Mouse (Mus musculus) liver, embryonic 11.5 days (tissue): Measurements from ENCODE around the gene Farp1. TPM values are rescaled to one million over a fixed set of nuclear protein-coding genes. Genes with fewer than 3 reads are reported as not detected.

ENCODE experiments used
- ATAC-seq: fragments of 200-750 bp; cut with Nextera tagmentation; replicated peaks from 2 replicates; pipeline ENCODE4 v1.8.0; 2017; ENCODE audit warnings: moderate number of reproducible peaks, mild to moderate bottlenecking, moderate TSS enrichment, moderate library complexity; ENCODE audit not compliant: low FRiP score
- DNase-seq: peaks from one replicate; pipeline ENCODE4 v3.0.0-alpha.2; 2017; ENCODE audit warnings: low spot score
- H3K27ac ChIP-seq: fragments of 300-500 bp; sonication (generic); 2 replicates; pipeline ENCODE4 v1.5.1; 2014; ENCODE audit warnings: mild to moderate bottlenecking, low read depth, low read length, control low read depth
- H3K27me3 ChIP-seq: fragments of 300-500 bp; sonication (generic); replicated peaks from 2 replicates; pipeline ENCODE4 v1.6.1; 2014; ENCODE audit warnings: low read length, mixed read lengths; ENCODE audit not compliant: control insufficient read depth, insufficient read depth
- H3K36me3 ChIP-seq: fragments of 300-500 bp; sonication (generic); 2 replicates; pipeline ENCODE4 v1.6.1; 2014; ENCODE audit warnings: mild to moderate bottlenecking, low read length, moderate library complexity, mixed read lengths; ENCODE audit not compliant: control insufficient read depth, insufficient read depth
- H3K4me1 ChIP-seq: fragments of 300-500 bp; sonication (generic); replicated peaks from 2 replicates; pipeline ENCODE4 v1.6.1; 2014; ENCODE audit warnings: low read length, mixed read lengths; ENCODE audit not compliant: control insufficient read depth, insufficient read depth
- H3K4me2 ChIP-seq: fragments of 300-500 bp; sonication (generic); 2 replicates; pipeline ENCODE4 v1.6.1; 2014; ENCODE audit warnings: mild to moderate bottlenecking, control low read depth, moderate library complexity
- H3K4me3 ChIP-seq: fragments of 300-500 bp; sonication (generic); 2 replicates; pipeline ENCODE4 v1.5.1; 2014; ENCODE audit warnings: low read depth, low read length, control low read depth
- H3K9ac ChIP-seq: fragments of 300-500 bp; sonication (generic); 2 replicates; pipeline ENCODE4 v1.6.1; 2014; ENCODE audit warnings: low read depth, low read length, control low read depth
- H3K9me3 ChIP-seq: fragments of 300-500 bp; sonication (generic); 2 replicates; pipeline ENCODE4 v1.6.1; 2016; ENCODE audit warnings: low read length, inconsistent platforms, mixed read lengths; ENCODE audit not compliant: control insufficient read depth
- whole genome bisulfite sequencing: fragments of 180-500 bp; shearing (Covaris S2); extraction: QIAGEN DNeasy Blood & Tissue Kit; methylation state at CpG from one replicate; pipeline ENCODE4 v1.1.7; 2014; 5-methylcytosine and 5-hydroxymethylcytosine counted together
- polyA plus RNA-seq: library from polyadenylated mRNA; unstranded; fragments of >200 nt; fragmentation: Nextera tagmentation; extraction: Ambion mirVana; gene quantifications from 2 replicates; pipeline ENCODE4 v1.2.1, GENCODE M21; 2014

Farp1 gene
- polyA plus RNA-seq, 1 experiment from 2014 or later = 17.6 TPM

DNA sequence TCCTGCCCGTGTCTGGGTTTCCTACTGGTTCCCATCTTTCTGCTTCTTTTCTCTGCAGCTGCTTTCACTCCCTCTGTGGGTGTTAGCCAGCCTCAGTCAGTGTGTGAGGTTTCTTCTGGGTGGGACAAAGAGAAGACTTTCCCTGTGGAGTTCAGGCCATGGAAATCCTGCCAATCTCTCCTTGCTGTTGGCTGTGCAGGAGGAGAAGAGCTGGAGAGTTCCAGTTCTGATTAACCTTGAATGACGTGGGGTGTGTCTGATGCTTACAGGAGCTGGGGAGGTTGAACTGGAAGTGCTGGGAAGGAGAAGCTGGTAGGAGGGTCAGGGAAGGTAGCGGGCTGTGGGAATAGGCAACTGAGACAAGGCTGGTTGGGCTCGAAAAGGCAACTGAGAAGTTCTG is 26.7 kb downstream of the Farp1 start:
- WGBS = 59% methylated on average over 4 of the region's 4 CpGs
- H3K9me3 ChIP-seq = no peaks in the 10 kb centered on the region

GRCm38 (mm10) chr14:121062238-121063082 is 27.5 kb downstream of the Farp1 start:
- peaks cover 3% of the 10 kb centered on the region; the same call in 1 of the 2 replicates for H3K36me3 ChIP-seq
- H3K27ac ChIP-seq = no peak overlapping the region; the same call in 1 of the 2 replicates
- no peaks in the 10 kb centered on the region for H3K9me3 ChIP-seq
- 50% methylated on average over 14 of the region's 14 CpGs for WGBS
- no peak overlapping the region for H3K4me3 ChIP-seq
- DNase-seq (peak; percentile 41), ATAC-seq (no peak; the same call in 1 of the 2 replicates)
- H3K9ac ChIP-seq = no peak overlapping the region
- no peak overlapping the region for H3K4me2 ChIP-seq
- peaks cover 18% of the 10 kb centered on the region for H3K4me1 ChIP-seq
- no peaks in the 10 kb centered on the region for H3K27me3 ChIP-seq

More for the DNA sequence above, 26.7 kb downstream of the Farp1 start:
- Histone ChIP-seq H3K36me3 (peaks cover 3% of the 10 kb centered on the region; the same call in 1 of the 2 replicates), H3K9ac (no peak overlapping the region), H3K4me1 (peaks cover 18% of the 10 kb centered on the region), H3K27ac (no peak overlapping the region), H3K4me2 (no peak overlapping the region), H3K27me3 (no peaks in the 10 kb centered on the region), H3K4me3 (no peak overlapping the region)
- no peak for DNase-seq
- no peak for ATAC-seq

DNA sequence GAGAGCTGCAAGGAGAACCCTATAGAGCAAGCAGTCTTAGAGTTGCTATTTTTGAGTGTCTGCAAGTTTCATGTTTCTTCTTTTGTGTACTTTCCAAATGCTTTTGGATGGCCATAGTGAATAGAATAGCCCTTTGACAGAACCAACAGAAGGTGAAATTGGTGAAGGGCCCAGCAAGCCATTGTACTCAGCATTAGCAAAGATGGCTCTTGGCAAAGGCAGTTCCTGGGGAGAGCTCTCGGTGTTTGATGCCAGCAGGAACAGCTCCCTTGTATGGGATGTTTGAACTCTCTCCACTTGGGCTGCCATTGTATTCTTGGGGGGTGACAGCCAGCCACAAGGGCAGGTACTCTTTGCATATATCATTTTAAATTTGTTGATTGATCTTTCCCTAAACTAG is 29.7 kb downstream of the Farp1 start:
- DNase-seq (no peak), ATAC-seq (no peak)
- WGBS = 82% methylated on average over 1 of the region's 1 CpGs
- Histone ChIP-seq H3K4me3 (no peak overlapping the region), H3K4me1 (peaks cover 18% of the 10 kb centered on the region), H3K27ac (no peak overlapping the region), H3K4me2 (no peak overlapping the region), H3K9me3 (no peaks in the 10 kb centered on the region), H3K27me3 (no peaks in the 10 kb centered on the region), H3K36me3 (peaks cover 3% of the 10 kb centered on the region; the same call in 1 of the 2 replicates), H3K9ac (no peak overlapping the region)

- 90% methylated on average over 5 of the region's 5 CpGs for WGBS
- ATAC-seq (no peak), DNase-seq (no peak)
These were observed 38.3 kb downstream of the Farp1 start for GRCm38 (mm10) chr14:121073093-121073866.

DNA sequence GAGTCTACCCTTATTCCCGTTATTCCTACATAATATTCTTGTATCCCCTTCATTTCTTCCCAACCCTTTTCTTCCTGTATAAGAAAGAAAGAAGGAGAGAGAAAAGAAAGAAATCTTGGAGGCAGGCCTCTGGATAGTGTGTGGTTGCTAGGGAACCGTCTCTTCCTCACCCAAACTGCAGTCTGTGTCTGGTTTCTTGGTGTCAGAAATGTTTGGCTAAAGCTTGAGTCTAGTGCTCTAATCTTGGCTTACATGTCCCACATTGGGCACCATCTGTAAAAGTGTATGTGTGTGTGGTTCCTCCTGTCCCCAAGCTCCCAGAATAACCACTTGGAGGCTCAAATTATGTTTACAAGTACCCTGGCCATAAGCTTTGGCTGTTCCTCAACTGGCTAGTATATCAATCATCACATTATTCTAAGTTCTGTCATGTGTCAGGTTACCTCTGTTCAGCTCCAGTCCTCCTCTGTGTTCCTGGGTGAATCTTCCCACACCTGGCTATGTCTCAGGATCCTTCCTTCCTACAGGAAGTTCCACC is 39.3 kb downstream of the Farp1 start:
- ATAC-seq (no peak), DNase-seq (no peak)
- Histone ChIP-seq H3K4me2 (no peak overlapping the region), H3K27me3 (no peaks in the 10 kb centered on the region), H3K9ac (no peak overlapping the region), H3K4me3 (no peak overlapping the region), H3K36me3 (0 out of 2 replicates have a peak, but pooled peaks cover 3% of the 10 kb centered on the region), H3K4me1 (no peaks in the 10 kb centered on the region), H3K9me3 (no peaks in the 10 kb centered on the region), H3K27ac (no peak overlapping the region)
- 82% methylated on average over 2 of the region's 2 CpGs for WGBS

More at GRCm38 (mm10) chr14:121073093-121073866, 38.3 kb downstream of the Farp1 start:
- Histone ChIP-seq H3K27ac (no peak overlapping the region), H3K9me3 (no peaks in the 10 kb centered on the region), H3K9ac (no peak overlapping the region), H3K27me3 (no peaks in the 10 kb centered on the region), H3K4me3 (no peak overlapping the region), H3K36me3 (0 out of 2 replicates have a peak, but pooled peaks cover 3% of the 10 kb centered on the region), H3K4me1 (no peaks in the 10 kb centered on the region), H3K4me2 (no peak overlapping the region)

- H3K36me3 ChIP-seq = no peaks in the 10 kb centered on the region
- WGBS = 76% methylated on average over 5 of the region's 5 CpGs
- DNase-seq = no peak
- no peak overlapping the region for H3K9ac ChIP-seq
- H3K9me3 ChIP-seq = no peaks in the 10 kb centered on the region
- no peak for ATAC-seq
- H3K27ac ChIP-seq = no peak overlapping the region
- no peak overlapping the region for H3K4me3 ChIP-seq
- no peaks in the 10 kb centered on the region for H3K4me1 ChIP-seq
- H3K27me3 ChIP-seq = no peaks in the 10 kb centered on the region
- H3K4me2 ChIP-seq = no peak overlapping the region
These were observed 45.7 kb downstream of the Farp1 start for GRCm38 (mm10) chr14:121080739-121081138.

DNA sequence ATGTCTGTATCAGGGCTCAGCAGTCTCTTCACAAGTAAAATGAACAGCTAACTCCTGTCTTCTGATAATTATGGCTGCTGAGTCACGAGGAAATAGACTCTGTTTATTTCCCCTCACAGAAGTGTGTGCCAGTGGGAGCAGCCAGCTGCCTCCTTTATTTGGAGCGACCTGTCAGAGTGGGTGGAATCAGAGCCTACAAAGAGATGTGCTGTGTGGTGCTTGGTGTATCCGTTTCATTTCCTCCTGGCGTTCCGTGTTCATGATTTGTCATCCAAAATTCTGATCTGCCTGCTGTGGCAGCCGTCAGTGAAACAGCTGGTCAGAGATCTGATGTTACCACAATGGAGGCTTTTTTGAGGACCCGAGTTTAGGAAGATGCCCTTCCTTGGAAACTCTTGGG is 47.3 kb downstream of the Farp1 start:
- Histone ChIP-seq H3K4me1 (no peaks in the 10 kb centered on the region), H3K27me3 (no peaks in the 10 kb centered on the region), H3K9ac (no peak overlapping the region), H3K4me3 (no peak overlapping the region), H3K27ac (no peak overlapping the region), H3K9me3 (0 out of 2 replicates have a peak, but pooled peaks cover under 1% of the 10 kb centered on the region), H3K36me3 (peaks cover 1% of the 10 kb centered on the region; the same call in 1 of the 2 replicates), H3K4me2 (no peak overlapping the region)
- 74% methylated on average over 7 of the region's 7 CpGs for WGBS
- DNase-seq (no peak), ATAC-seq (no peak)

DNA sequence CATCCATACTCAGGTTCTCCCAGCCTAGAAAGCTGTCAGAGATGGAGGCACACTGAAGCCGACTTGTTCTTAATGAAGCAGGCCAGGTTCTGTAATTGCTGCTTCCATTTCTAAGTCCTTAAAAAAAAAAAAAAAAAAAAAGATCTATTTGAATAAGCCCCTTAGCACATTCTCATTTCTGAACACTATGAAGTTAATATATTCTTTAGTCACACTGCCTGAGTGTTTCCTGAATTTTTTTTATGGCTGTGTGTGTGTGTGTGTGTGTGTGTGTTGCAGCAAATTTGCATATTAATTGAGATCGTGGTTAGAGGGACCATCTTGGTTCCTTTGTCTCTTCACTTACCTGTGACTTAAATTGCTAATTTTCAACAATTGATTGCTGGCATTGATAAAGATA is 47.8 kb downstream of the Farp1 start:
- H3K4me3 ChIP-seq = no peak overlapping the region
- H3K36me3 ChIP-seq = peaks cover 4% of the 10 kb centered on the region; the same call in 1 of the 2 replicates
- DNase-seq = no peak
- H3K27ac ChIP-seq = no peak overlapping the region
- H3K9me3 ChIP-seq = 0 out of 2 replicates have a peak, but pooled peaks cover 2% of the 10 kb centered on the region
- no peak overlapping the region for H3K9ac ChIP-seq
- H3K4me2 ChIP-seq = no peak overlapping the region
- H3K27me3 ChIP-seq = no peaks in the 10 kb centered on the region
- 85% methylated on average over 2 of the region's 2 CpGs for WGBS
- H3K4me1 ChIP-seq = no peaks in the 10 kb centered on the region
- no peak for ATAC-seq
